Mouse (Mus musculus) testis, adult 2 months (tissue): ENCODE data around the gene Gltp.

Experiments used
- CTCF ChIP-seq: fragments of 200-500 bp; IDR thresholded peaks from 2 replicates; pipeline ENCODE4 v1.5.1; 2012; ENCODE audit warnings: low read depth, mild to moderate bottlenecking, inconsistent platforms, low read length, moderate library complexity; ENCODE audit not compliant: control insufficient read depth, insufficient read depth, insufficient replicate concordance
- POLR2A ChIP-seq: fragments of 200-500 bp; IDR thresholded peaks from 2 replicates; pipeline ENCODE4 v1.6.1; 2012; ENCODE audit warnings: low read depth, mild to moderate bottlenecking, inconsistent platforms, low read length, moderate library complexity; ENCODE audit not compliant: control insufficient read depth

DNA sequence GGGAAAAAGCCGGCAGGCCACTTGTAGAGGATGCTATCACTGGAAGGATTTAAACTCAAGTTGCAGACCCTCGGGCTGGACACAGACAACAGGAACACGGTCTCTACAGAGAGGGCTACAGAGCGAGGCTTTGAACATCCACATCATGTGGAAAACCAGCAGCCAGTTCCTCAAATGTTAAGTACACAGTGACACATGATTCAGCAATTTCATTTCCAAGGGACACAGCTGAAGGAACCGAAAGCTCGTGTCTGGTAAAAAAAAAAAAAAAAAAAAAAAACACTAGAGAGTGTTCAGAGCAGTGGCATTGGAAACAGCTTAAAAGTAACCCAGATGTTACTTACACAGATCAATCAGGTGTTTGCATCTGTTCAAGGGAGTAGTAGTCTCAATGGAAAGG lies 29.8 kb downstream of the Gltp start:
- TF ChIP-seq POLR2A (no peak), CTCF (no peak)
